Mouse (Mus musculus) myocyte (in vitro differentiated cells): Measurements from ENCODE around the gene Cyp2g1. TPM values are rescaled to one million over a fixed set of nuclear protein-coding genes. Genes with fewer than 3 reads are reported as not detected.
"Not testable (repeated sequence)": the region's sequence is repeated elsewhere in the genome, so short reads cannot be mapped to it uniquely, and the experiment has no call there.

Source experiments
- H3K27me3 ChIP-seq: one replicate; pipeline ENCODE4 v1.6.1; 2011; ENCODE audit not compliant: control insufficient read depth, insufficient read depth, insufficient read length
- H3K36me3 ChIP-seq: one replicate; pipeline ENCODE4 v1.6.1; 2011; ENCODE audit not compliant: control insufficient read depth, insufficient read depth
- H3K4me2 ChIP-seq: one replicate; pipeline ENCODE4 v1.6.1; 2011; ENCODE audit warnings: low read depth, control low read depth
- H3K4me3 ChIP-seq: one replicate; pipeline ENCODE4 v1.5.1; 2011; ENCODE audit warnings: mild to moderate bottlenecking, control low read depth, moderate library complexity
- H3K79me2 ChIP-seq: one replicate; pipeline ENCODE4 v1.6.1; 2011; ENCODE audit not compliant: control insufficient read depth, insufficient read depth
- H3ac ChIP-seq: one replicate; pipeline ENCODE4 v1.6.1; 2011; ENCODE audit not compliant: control insufficient read depth, insufficient read length
- CEBPB ChIP-seq: IDR thresholded peaks from 2 replicates; pipeline ENCODE4 v1.6.1; 2011; ENCODE audit warnings: mild to moderate bottlenecking, moderate library complexity; ENCODE audit not compliant: poor library complexity, insufficient read depth, severe bottlenecking
- E2F4 ChIP-seq: IDR thresholded peaks from one replicate; pipeline ENCODE4 v1.6.1; 2011; ENCODE audit warnings: mild to moderate bottlenecking, control low read depth, moderate library complexity; ENCODE audit not compliant: insufficient read depth
- MAX ChIP-seq: IDR thresholded peaks from one replicate; pipeline ENCODE4 v1.6.1; 2011; ENCODE audit warnings: low read depth, mild to moderate bottlenecking, control low read depth
- MYOD1 ChIP-seq, 3 experiments: IDR thresholded peaks; one replicate each; pipeline ENCODE4 v1.6.1; 2011; ENCODE audit warnings: control low read depth in 2 of 3, low read depth in 2 of 3, mild to moderate bottlenecking in 2 of 3, moderate library complexity in 1 of 3; ENCODE audit not compliant: insufficient read length in 2 of 3, control insufficient read depth in 1 of 3
- MYOG ChIP-seq, 3 experiments: IDR thresholded peaks; one replicate each; pipeline ENCODE4 v1.6.1; 2011; ENCODE audit warnings: control low read depth in 2 of 3, low read depth in 2 of 3, mild to moderate bottlenecking in 2 of 3; ENCODE audit not compliant: insufficient read length in 2 of 3, control insufficient read depth in 1 of 3, insufficient read depth in 1 of 3
- POLR2A ChIP-seq: IDR thresholded peaks from one replicate; pipeline ENCODE4 v1.6.1; 2011; ENCODE audit warnings: low read depth, mild to moderate bottlenecking, control low read depth, moderate library complexity; ENCODE audit not compliant: insufficient read length
- POLR2AphosphoS2 ChIP-seq: IDR thresholded peaks from one replicate; pipeline ENCODE4 v1.6.1; 2011; ENCODE audit warnings: low read depth, control low read depth; ENCODE audit not compliant: insufficient read length
- REST ChIP-seq: IDR thresholded peaks from one replicate; pipeline ENCODE4 v1.6.1; 2011; ENCODE audit warnings: mild to moderate bottlenecking, control low read depth, moderate library complexity; ENCODE audit not compliant: insufficient read depth, insufficient read length
- SRF ChIP-seq: IDR thresholded peaks from one replicate; pipeline ENCODE4 v1.6.1; 2011; ENCODE audit warnings: low read depth; ENCODE audit not compliant: control insufficient read depth, insufficient read length
- TCF12 ChIP-seq: IDR thresholded peaks from one replicate; pipeline ENCODE4 v1.6.1; 2011; ENCODE audit warnings: mild to moderate bottlenecking, control low read depth; ENCODE audit not compliant: poor library complexity, insufficient read depth, severe bottlenecking
- TCF3 ChIP-seq: IDR thresholded peaks from one replicate; pipeline ENCODE4 v1.6.1; 2011; ENCODE audit warnings: low read depth, control low read depth; ENCODE audit not compliant: insufficient read length
- USF1 ChIP-seq: IDR thresholded peaks from one replicate; pipeline ENCODE4 v1.6.1; 2011; ENCODE audit warnings: low read depth, mild to moderate bottlenecking, control low read depth, moderate library complexity
- polyA plus RNA-seq: library from polyadenylated mRNA; unstranded; fragments of >200 nt; fragmentation: generic; extraction: Trizol; gene quantifications from one replicate; pipeline ENCODE4 v1.2.1, GENCODE M21; 2012; ENCODE audit warnings: missing spikeins

The Cyp2g1 gene
- polyA plus RNA-seq, 1 experiment, result not detected

DNA sequence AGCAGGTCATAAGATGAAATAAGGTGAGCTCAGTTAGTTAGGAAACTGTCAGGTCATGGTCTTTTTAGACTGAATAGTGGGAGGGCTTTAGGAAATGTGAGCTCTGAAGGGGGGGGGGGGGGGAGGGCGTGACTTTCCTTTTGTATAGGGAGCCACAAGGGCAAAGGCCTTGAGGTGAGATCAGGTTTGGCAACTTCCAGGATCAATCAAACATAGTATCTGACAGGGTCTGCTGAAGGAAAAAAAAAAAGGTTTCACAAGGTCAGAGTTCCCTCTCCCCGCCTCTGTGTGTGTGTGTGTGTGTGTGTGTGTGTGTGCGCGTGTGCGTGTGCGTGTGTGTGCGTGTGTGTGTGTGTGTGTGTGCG lies 26.9 kb upstream of the Cyp2g1 start:
- no peaks in the 10 kb centered on the region for H3K79me2 ChIP-seq
- H3K4me2 ChIP-seq, result no peak overlapping the region
- H3K27me3 ChIP-seq, result no peaks in the 10 kb centered on the region
- no peak for TF ChIP-seq REST
- TF ChIP-seq SRF, result no peak
- no peak for TF ChIP-seq CEBPB
- no peak for TF ChIP-seq POLR2A
- TF ChIP-seq USF1, result no peak
- no peak for TF ChIP-seq E2F4
- no peak for TF ChIP-seq TCF12
- TF ChIP-seq MAX, result no peak
- no peak for TF ChIP-seq MYOG (IDR thresholded peaks at IDR 0.05; ENCODE audit: control insufficient read depth in 1 of 3, insufficient read depth in 1 of 3, insufficient read length in 2 of 3, low read depth in 2 of 3)
- no peak for TF ChIP-seq POLR2AphosphoS2
- TF ChIP-seq MYOD1 (IDR thresholded peaks at IDR 0.05; ENCODE audit: control insufficient read depth in 1 of 3, insufficient read length in 2 of 3, low read depth in 2 of 3), result no peak
- TF ChIP-seq TCF3, result no peak
- H3ac ChIP-seq, result no peak overlapping the region
- H3K4me3 ChIP-seq, result no peak overlapping the region
- no peaks in the 10 kb centered on the region for H3K36me3 ChIP-seq

DNA sequence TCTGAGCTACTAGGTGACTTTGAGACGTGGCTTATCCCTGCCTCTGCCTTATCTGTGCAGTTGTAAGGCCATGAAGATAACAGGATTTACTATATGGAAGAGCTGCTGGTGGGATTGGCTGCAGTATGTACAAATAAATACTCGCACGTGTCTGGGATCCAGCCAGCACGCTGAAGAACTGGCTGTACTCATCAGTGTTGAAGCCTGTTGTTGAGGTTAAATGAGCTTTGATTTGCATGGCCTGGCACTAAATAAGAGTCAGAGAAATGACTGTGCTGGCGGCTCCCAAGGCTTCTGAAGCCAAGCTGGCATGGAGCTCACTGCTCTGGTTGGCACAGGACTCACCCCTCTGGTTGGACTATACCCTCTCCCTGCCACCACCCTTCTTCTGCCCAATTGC lies 25.5 kb upstream of the Cyp2g1 start:
- Histone ChIP-seq H3K4me3 (no peak overlapping the region), H3ac (no peak overlapping the region), H3K27me3 (no peaks in the 10 kb centered on the region), H3K79me2 (no peaks in the 10 kb centered on the region), H3K36me3 (no peaks in the 10 kb centered on the region), H3K4me2 (no peak overlapping the region)
- TF ChIP-seq POLR2AphosphoS2 (no peak), MYOD1 (IDR thresholded peaks at IDR 0.05; ENCODE audit: control insufficient read depth in 1 of 3, insufficient read length in 2 of 3, low read depth in 2 of 3) (no peak), USF1 (no peak), TCF3 (no peak)

DNA sequence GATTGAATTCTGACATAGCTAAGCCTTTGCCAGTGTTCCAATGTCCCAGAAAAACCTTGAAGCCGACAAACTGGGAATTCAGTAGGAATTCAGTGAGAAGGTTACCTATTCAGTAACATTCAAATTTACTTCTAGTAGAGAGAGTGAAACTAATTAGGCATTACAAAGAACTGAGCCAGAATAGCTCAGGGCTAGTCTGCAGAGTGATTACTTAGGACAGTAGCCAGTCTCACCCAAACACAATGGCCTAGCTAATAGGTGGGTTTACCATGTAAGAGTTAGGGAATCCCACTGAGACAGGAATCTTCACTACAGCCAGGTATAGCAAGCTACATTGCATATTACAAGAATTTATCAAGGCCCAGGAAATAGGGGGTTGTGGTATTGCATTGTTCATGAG lies 22.7 kb upstream of the Cyp2g1 start:
- not testable (repeated sequence) for H3K4me2 ChIP-seq, H3K79me2 ChIP-seq, H3K36me3 ChIP-seq, H3K4me3 ChIP-seq, H3ac ChIP-seq, H3K27me3 ChIP-seq

DNA sequence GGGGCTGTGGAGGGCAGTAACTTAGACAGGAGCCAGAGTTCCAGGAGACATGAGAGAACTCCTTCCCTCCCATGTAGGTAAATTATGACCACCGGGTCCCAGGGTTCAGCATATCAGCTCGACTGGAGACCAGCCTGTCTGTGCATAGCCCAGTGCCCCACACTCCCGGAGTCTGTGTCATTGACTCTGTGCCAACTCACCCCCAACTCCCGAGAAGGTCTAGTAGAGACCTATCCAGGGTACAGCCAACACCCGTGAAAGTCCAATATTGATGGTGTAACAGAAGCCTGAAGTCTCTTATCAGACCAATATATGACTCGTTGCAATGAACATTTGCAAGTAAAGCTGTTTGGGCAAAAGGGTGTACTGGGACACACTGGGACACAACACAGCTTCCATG lies 18.7 kb upstream of the Cyp2g1 start:
- Histone ChIP-seq H3K4me3 (no peak overlapping the region), H3K79me2 (no peaks in the 10 kb centered on the region), H3ac (no peak overlapping the region), H3K27me3 (no peaks in the 10 kb centered on the region), H3K36me3 (no peaks in the 10 kb centered on the region), H3K4me2 (no peak overlapping the region)
- TF ChIP-seq REST (no peak), USF1 (no peak), MYOG (IDR thresholded peaks at IDR 0.05; ENCODE audit: control insufficient read depth in 1 of 3, insufficient read depth in 1 of 3, insufficient read length in 2 of 3, low read depth in 2 of 3) (no peak), POLR2AphosphoS2 (no peak), MYOD1 (IDR thresholded peaks at IDR 0.05; ENCODE audit: control insufficient read depth in 1 of 3, insufficient read length in 2 of 3, low read depth in 2 of 3) (no peak), TCF12 (no peak), E2F4 (no peak), SRF (no peak), TCF3 (no peak), MAX (no peak), CEBPB (no peak), POLR2A (no peak)

DNA sequence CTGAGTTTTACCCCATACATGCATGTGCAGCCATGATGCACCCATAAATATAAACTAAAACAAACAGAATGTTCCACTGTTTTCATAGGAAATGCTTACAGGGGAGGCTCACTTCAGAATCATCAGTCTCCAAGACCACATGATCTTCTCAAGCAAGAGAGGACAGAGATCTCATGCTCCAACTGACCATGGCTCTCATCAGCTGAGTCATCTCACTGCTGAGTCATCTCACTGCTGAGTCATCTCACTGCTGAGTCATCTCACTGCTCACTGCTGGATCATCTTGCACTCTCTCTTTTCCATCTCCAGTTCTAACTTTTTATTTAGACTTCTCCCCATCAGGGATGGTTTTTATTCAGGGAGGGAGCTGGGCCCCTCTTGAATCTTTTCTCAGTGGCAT lies 8.6 kb upstream of the Cyp2g1 start:
- Histone ChIP-seq H3K27me3 (no peaks in the 10 kb centered on the region), H3K4me2 (no peak overlapping the region), H3K79me2 (no peaks in the 10 kb centered on the region), H3K36me3 (no peaks in the 10 kb centered on the region), H3K4me3 (no peak overlapping the region), H3ac (no peak overlapping the region)
- TF ChIP-seq E2F4 (no peak), POLR2AphosphoS2 (no peak), POLR2A (no peak), MYOD1 (IDR thresholded peaks at IDR 0.05; ENCODE audit: control insufficient read depth in 1 of 3, insufficient read length in 2 of 3, low read depth in 2 of 3) (no peak), USF1 (no peak), TCF12 (no peak), MAX (no peak), TCF3 (no peak), MYOG (IDR thresholded peaks at IDR 0.05; ENCODE audit: control insufficient read depth in 1 of 3, insufficient read depth in 1 of 3, insufficient read length in 2 of 3, low read depth in 2 of 3) (no peak), CEBPB (no peak), REST (no peak), SRF (no peak)
